Mouse (Mus musculus) gastrocnemius, postnatal 14 days (tissue): Measurements from ENCODE around the gene Thsd7a. TPM values are rescaled to one million over a fixed set of nuclear protein-coding genes. Genes with fewer than 3 reads are reported as not detected.

ENCODE experiments used
- DNase-seq: peaks from one replicate; pipeline ENCODE4 v3.0.0; 2021; ENCODE audit warnings: mixed read lengths
- intact Hi-C: fragments of 180-260 bp; cut with DNase I; formaldehyde crosslinking; loops from one replicate; pipeline ENCODE4 v1.15.1; 2025; ENCODE audit warnings: low total_unique reads
- total RNA-seq, 2 experiments: library from RNA; stranded (reverse); gene quantifications; 2 replicates each; pipeline ENCODE4 v1.2.3; 2021

The Thsd7a gene
- total RNA-seq, 2 experiments from 2014 or later, result 2.3 to 2.8 TPM

DNA sequence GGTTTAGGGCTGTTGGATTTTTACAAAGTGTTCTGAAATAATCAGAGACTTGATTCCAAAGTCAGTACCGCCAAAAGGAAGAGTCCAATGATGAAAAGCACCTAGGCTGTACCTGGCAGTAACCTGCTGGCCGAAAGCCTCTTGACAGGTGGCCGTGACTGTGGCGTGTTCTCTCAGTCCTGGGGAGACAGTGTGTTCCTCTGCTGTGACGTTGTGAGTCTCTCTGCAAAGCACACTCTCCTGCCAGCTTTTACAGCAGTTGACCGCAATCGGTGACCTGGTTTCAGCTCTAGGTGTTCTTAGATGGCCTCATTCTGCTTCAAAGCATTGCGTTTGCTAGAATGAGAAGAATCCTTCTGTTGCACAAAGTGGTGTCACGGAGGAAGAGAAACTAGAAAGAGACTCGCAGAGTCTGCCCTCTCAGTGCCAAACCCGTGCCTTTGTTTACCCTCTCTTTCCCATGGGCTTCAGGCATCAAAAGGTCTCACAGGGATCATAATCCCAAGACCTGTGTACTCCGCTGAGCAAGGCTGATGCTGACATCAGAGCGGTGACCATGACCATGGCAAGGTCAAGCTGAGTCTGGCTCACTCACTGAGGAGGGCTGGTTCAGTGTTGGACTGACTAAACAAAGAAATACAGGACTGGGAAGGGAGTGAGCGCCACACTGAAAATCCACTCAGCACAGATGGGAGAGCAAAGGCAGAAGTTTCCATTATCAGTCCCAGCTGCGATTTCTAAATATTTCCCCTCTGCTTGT is 486.4 kb downstream of the Thsd7a start:
- intact Hi-C loops, result no loop called here
- DNase-seq, result no peak
